Comparison of ENCODE assay signal across 19 mouse cellular contexts in genomic region chr11:80308537-80308936, GRCm38 (mm10). TPM values are rescaled to one million over a fixed set of nuclear protein-coding genes. Genes with fewer than 3 reads are reported as not detected.
"Had no signal": no experiment of that assay in that cellular context is flagged by ENCODE, and none has a peak within 500 bp of the region (broad histone marks: within the 10 kb centered on the region; RNA-seq: fewer than 3 reads in every experiment).

No protein-coding gene starts in this region.

- H3K27me3 ChIP-seq: lung, embryonic 15.5 days; stomach, embryonic 15.5 days had no signal

- H3K4me2 ChIP-seq: liver, embryonic 11.5 days; liver, embryonic 13.5 days; liver, embryonic 15.5 days; lung, embryonic 15.5 days; stomach, embryonic 15.5 days had no signal

- ATAC-seq: liver, postnatal 0 days; lung, postnatal 0 days had no signal

- H3K36me3 ChIP-seq: liver, embryonic 13.5 days; liver, embryonic 15.5 days; lung, embryonic 15.5 days; stomach, embryonic 15.5 days had no signal

- H3K9ac ChIP-seq: liver, embryonic 13.5 days; liver, embryonic 15.5 days; liver, postnatal 0 days; lung, embryonic 15.5 days; stomach, embryonic 15.5 days had no signal

- H3K9me3 ChIP-seq: liver, embryonic 13.5 days; liver, embryonic 15.5 days; lung, embryonic 15.5 days; stomach, embryonic 15.5 days had no signal

- H3K4me3 ChIP-seq: liver, embryonic 13.5 days; liver, embryonic 15.5 days; lung, embryonic 15.5 days; megakaryocyte, embryonic 14.5 days; stomach, embryonic 15.5 days had no signal

- H3K4me1 ChIP-seq: liver, embryonic 13.5 days; liver, embryonic 15.5 days; lung, embryonic 15.5 days; stomach, embryonic 15.5 days had no signal

- DNase-seq: liver, embryonic 13.5 days; liver, postnatal 0 days; lung, adult 2 months; lung, postnatal 14 days; lung, postnatal 36 days; right cerebral cortex, postnatal 14 days; thymus, adult 2 months; thymus, postnatal 25 days; thymus, postnatal 4 days had no signal

- H3K27ac ChIP-seq: liver, embryonic 13.5 days; liver, embryonic 15.5 days; lung, embryonic 15.5 days; macrophage; stomach, embryonic 15.5 days; stomach, postnatal 0 days had no signal

RNA-seq across cellular contexts. Expression of gene Rhbdl3, which starts 7.8 kb away (rescaled TPM):
- total RNA-seq: monocyte, adult 5-6 weeks; neutrophil, adult 5-6 weeks had no signal
